Mouse (Mus musculus) left cerebral cortex, adult 18-20 months (tissue): ENCODE results near the gene Nbr1. TPM values are rescaled to one million over a fixed set of nuclear protein-coding genes. Genes with fewer than 3 reads are reported as not detected.
"Not testable (repeated sequence)": the region's sequence is repeated elsewhere in the genome, so short reads cannot be mapped to it uniquely, and the experiment has no call there.

Experiments used
- DNase-seq, 2 experiments: peaks; one replicate each; pipeline ENCODE4 v3.0.0; 2021 to 2022; ENCODE audit warnings: low spot score in 2 of 2, mixed read lengths in 1 of 2
- total RNA-seq, 2 experiments: library from RNA; stranded (reverse); gene quantifications; 2 replicates each; pipeline ENCODE4 v1.2.3; 2021

The Nbr1 gene
- total RNA-seq, 2 experiments from 2014 or later: 135 to 198 TPM

GRCm38 (mm10) chr11:101582054-101583035, 30.4 kb downstream of the Nbr1 start, which contains the start of gene Tmem106a:
Tmem106a (plus strand) TSS chr11:101582242.
- no peak for DNase-seq

- no peak for DNase-seq
Measured at GRCm38 (mm10) chr11:101583205-101583604, 31.3 kb downstream of the Nbr1 start.

GRCm38 (mm10) chr11:101585031-101585430, 33.1 kb downstream of the Nbr1 start:
- DNase-seq: not testable (repeated sequence)

GRCm38 (mm10) chr11:101585805-101586204, 33.9 kb downstream of the Nbr1 start:
- no peak for DNase-seq

- DNase-seq: peak; percentile 49 to 70
Measured at GRCm38 (mm10) chr11:101587676-101588075, 35.7 kb downstream of the Nbr1 start.

GRCm38 (mm10) chr11:101588868-101589267, 36.9 kb downstream of the Nbr1 start:
- DNase-seq: no peak

GRCm38 (mm10) chr11:101589444-101589843, 37.5 kb downstream of the Nbr1 start:
- peak; percentile 39 to 54 for DNase-seq

GRCm38 (mm10) chr11:101589989-101590624, 38.2 kb downstream of the Nbr1 start:
- no peak for DNase-seq

GRCm38 (mm10) chr11:101599156-101599555, 47.2 kb downstream of the Nbr1 start, which contains the start of gene Gm11634:
Gm11634 (minus strand) TSS chr11:101599256.
- no peak for DNase-seq

- no peak for DNase-seq
Measured at GRCm38 (mm10) chr11:101602491-101602890, 50.5 kb downstream of the Nbr1 start.

- no peak for DNase-seq
Measured at GRCm38 (mm10) chr11:101604116-101604515, 52.2 kb downstream of the Nbr1 start.

- peak; percentile 17 to 40 for DNase-seq
Measured at GRCm38 (mm10) chr11:101604531-101605453, 52.8 kb downstream of the Nbr1 start.

GRCm38 (mm10) chr11:101607134-101607533, 55.2 kb downstream of the Nbr1 start:
- not testable (repeated sequence) for DNase-seq

- DNase-seq: no peak
Measured at GRCm38 (mm10) chr11:101610445-101610844, 58.5 kb downstream of the Nbr1 start.

- DNase-seq: no peak
Measured at GRCm38 (mm10) chr11:101613596-101613995, 61.6 kb downstream of the Nbr1 start.

- no peak for DNase-seq
Measured at GRCm38 (mm10) chr11:101614116-101614515, 62.2 kb downstream of the Nbr1 start.

- DNase-seq: no peak
Measured at GRCm38 (mm10) chr11:101615380-101615779, 63.4 kb downstream of the Nbr1 start.

GRCm38 (mm10) chr11:101616104-101616503, 64.2 kb downstream of the Nbr1 start:
- no peak for DNase-seq

- DNase-seq: no peak
Measured at GRCm38 (mm10) chr11:101616948-101617767, 65.2 kb downstream of the Nbr1 start.

GRCm38 (mm10) chr11:101617849-101618248, 65.9 kb downstream of the Nbr1 start:
- DNase-seq: no peak
